Mouse (Mus musculus): ENCODE measurements at regions not wholly inside any gene's neighbourhood (a gene's known extent, or its start where the extent isn't known, plus 50 kb on each side); places are given as distances from the start of the nearest gene placed in this dataset.

DNA sequence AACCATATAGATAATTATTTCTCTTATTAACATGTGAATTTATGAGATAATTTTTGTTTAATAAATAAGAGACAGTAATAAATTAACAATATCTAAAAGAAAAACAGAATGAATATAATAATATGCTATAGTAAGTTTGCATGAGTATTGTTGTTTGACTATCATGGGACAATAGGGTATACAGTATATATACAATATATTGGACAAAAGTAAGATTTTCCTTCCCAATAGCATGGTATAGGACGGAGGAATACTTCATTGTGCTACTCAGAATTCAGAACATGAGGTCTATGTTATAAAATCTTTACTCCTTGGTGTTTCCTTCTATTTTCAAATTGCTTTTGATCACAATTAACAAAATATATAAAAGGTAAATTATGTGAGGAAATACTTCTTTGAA lies 771.0 kb upstream of the Pcdh20 start:
- TF ChIP-seq CHD2 (IDR thresholded peaks at IDR 0.05; ENCODE audit: low read depth, low read length) (no peak), MAFK (IDR thresholded peaks at IDR 0.05; ENCODE audit: insufficient read depth, low read depth, low read length) (no peak), HCFC1 (IDR thresholded peaks at IDR 0.05; ENCODE audit: borderline replicate concordance, insufficient read depth, low read length) (no peak), ZNF384 (IDR thresholded peaks at IDR 0.05; ENCODE audit: low read depth, low read length) (no peak), ZC3H11A (IDR thresholded peaks at IDR 0.05; ENCODE audit: borderline replicate concordance, low read depth, low read length) (no peak)

DNA sequence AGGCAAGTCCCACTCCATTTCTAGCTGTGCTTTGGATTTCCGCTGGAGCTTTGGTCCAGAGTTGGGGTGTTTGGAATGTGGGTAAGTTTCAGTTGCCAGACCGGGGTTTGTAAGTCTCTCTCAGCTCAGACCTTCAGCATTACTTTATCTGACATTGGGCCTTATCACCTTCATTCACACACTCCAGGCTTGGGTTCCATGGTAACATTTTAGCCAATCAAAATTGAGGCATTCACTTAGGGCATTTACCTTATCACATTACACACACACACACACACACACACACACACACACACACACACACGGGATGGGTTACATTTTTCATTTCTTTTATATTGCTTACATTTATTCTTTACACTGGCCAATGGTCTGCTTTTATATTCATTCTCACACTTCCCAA lies 765.3 kb upstream of the Pcdh20 start:
- no peaks in the 10 kb centered on the region for H3K9me3 ChIP-seq (ENCODE audit: control insufficient read depth, insufficient read depth, low read depth, low read length)
- in situ Hi-C loops (cut with MboI; ENCODE audit: low sequenced_read_pairs in 2 of 2, unreplicated experiment in 2 of 2): no loop called here
- no peak overlapping the region for H3K27ac ChIP-seq (ENCODE audit: insufficient read depth, low read depth, low read length, poor library complexity, severe bottlenecking)
- no peak for DNase-seq (ENCODE audit: low read depth, low spot score)
- TF ChIP-seq ZC3H11A (IDR thresholded peaks at IDR 0.05; ENCODE audit: borderline replicate concordance, low read depth, low read length) (no peak), CHD2 (IDR thresholded peaks at IDR 0.05; ENCODE audit: low read depth, low read length) (no peak), HCFC1 (IDR thresholded peaks at IDR 0.05; ENCODE audit: borderline replicate concordance, insufficient read depth, low read length) (no peak), ZNF384 (IDR thresholded peaks at IDR 0.05; ENCODE audit: low read depth, low read length) (no peak), MAFK (IDR thresholded peaks at IDR 0.05; ENCODE audit: insufficient read depth, low read depth, low read length) (no peak)
- H3K36me3 ChIP-seq (ENCODE audit: control insufficient read depth, insufficient read depth, low read length, poor library complexity, severe bottlenecking): no peaks in the 10 kb centered on the region
- no peak overlapping the region for H3K4me3 ChIP-seq (ENCODE audit: insufficient read depth in 1 of 2, low read depth in 1 of 2, low read length in 2 of 2, poor library complexity in 1 of 2, severe bottlenecking in 1 of 2)
- no peak overlapping the region for H3K9ac ChIP-seq (ENCODE audit: insufficient read depth, low read depth, low read length, poor library complexity, severe bottlenecking)
- no peaks in the 10 kb centered on the region for H3K4me1 ChIP-seq (ENCODE audit: control insufficient read depth in 2 of 2, insufficient read depth in 2 of 2, low read length in 2 of 2, poor library complexity in 1 of 2)

More for the DNA sequence above, 771.0 kb upstream of the Pcdh20 start:
- H3K9ac ChIP-seq (ENCODE audit: insufficient read depth, low read depth, low read length, poor library complexity, severe bottlenecking): no peak overlapping the region
- no peaks in the 10 kb centered on the region for H3K4me1 ChIP-seq (ENCODE audit: control insufficient read depth in 2 of 2, insufficient read depth in 2 of 2, low read length in 2 of 2, poor library complexity in 1 of 2)
- no peak overlapping the region for H3K4me3 ChIP-seq (ENCODE audit: insufficient read depth in 1 of 2, low read depth in 1 of 2, low read length in 2 of 2, poor library complexity in 1 of 2, severe bottlenecking in 1 of 2)
- in situ Hi-C loops (cut with MboI; ENCODE audit: low sequenced_read_pairs in 2 of 2, unreplicated experiment in 2 of 2): no loop called here
- DNase-seq (ENCODE audit: low read depth, low spot score): no peak
- no peaks in the 10 kb centered on the region for H3K36me3 ChIP-seq (ENCODE audit: control insufficient read depth, insufficient read depth, low read length, poor library complexity, severe bottlenecking)
- no peaks in the 10 kb centered on the region for H3K9me3 ChIP-seq (ENCODE audit: control insufficient read depth, insufficient read depth, low read depth, low read length)
- no peak overlapping the region for H3K27ac ChIP-seq (ENCODE audit: insufficient read depth, low read depth, low read length, poor library complexity, severe bottlenecking)

GRCm38 (mm10) chr14:89230482-89230881 lies 759.3 kb upstream of the Pcdh20 start:
- no peak overlapping the region for H3K9ac ChIP-seq (ENCODE audit: insufficient read depth, low read depth, low read length, poor library complexity, severe bottlenecking)

DNA sequence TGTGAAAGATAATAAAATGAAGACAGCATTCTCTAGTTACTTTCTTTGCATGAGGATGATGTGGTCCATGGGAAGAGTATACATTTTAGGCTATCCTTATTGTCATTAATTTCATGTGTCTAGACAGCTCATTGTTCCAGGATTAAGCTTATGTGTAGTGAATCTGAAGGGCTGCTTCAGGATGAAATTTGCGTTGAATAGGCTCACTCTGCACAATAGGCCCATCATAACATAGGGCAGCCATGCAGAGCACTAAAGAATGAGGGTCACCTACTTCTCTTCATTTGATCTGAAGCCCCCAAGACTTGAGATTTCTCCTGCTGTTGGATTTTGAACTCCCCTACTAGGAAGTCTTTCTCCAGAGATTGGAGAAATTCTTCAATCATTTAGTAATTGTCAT lies 746.2 kb upstream of the Pcdh20 start:
- no peak for TF ChIP-seq MAFK (IDR thresholded peaks at IDR 0.05; ENCODE audit: insufficient read depth, low read depth, low read length)
- no peak for TF ChIP-seq ZC3H11A (IDR thresholded peaks at IDR 0.05; ENCODE audit: borderline replicate concordance, low read depth, low read length)
- no peak for TF ChIP-seq CHD2 (IDR thresholded peaks at IDR 0.05; ENCODE audit: low read depth, low read length)
- no peak for TF ChIP-seq ZNF384 (IDR thresholded peaks at IDR 0.05; ENCODE audit: low read depth, low read length)
- TF ChIP-seq HCFC1 (IDR thresholded peaks at IDR 0.05; ENCODE audit: borderline replicate concordance, insufficient read depth, low read length): no peak
- Histone ChIP-seq H3K9ac (ENCODE audit: insufficient read depth, low read depth, low read length, poor library complexity, severe bottlenecking) (no peak overlapping the region), H3K4me3 (ENCODE audit: insufficient read depth in 1 of 2, low read depth in 1 of 2, low read length in 2 of 2, poor library complexity in 1 of 2, severe bottlenecking in 1 of 2) (no peak overlapping the region), H3K4me1 (ENCODE audit: control insufficient read depth in 2 of 2, insufficient read depth in 2 of 2, low read length in 2 of 2, poor library complexity in 1 of 2) (no peaks in the 10 kb centered on the region), H3K36me3 (ENCODE audit: control insufficient read depth, insufficient read depth, low read length, poor library complexity, severe bottlenecking) (no peaks in the 10 kb centered on the region), H3K9me3 (ENCODE audit: control insufficient read depth, insufficient read depth, low read depth, low read length) (no peaks in the 10 kb centered on the region), H3K27ac (ENCODE audit: insufficient read depth, low read depth, low read length, poor library complexity, severe bottlenecking) (no peak overlapping the region)
- in situ Hi-C loops (cut with MboI; ENCODE audit: low sequenced_read_pairs in 2 of 2, unreplicated experiment in 2 of 2): no loop called here
- no peak for DNase-seq (ENCODE audit: low read depth, low spot score)

More at GRCm38 (mm10) chr14:89230482-89230881, 759.3 kb upstream of the Pcdh20 start:
- in situ Hi-C loops (cut with MboI; ENCODE audit: low sequenced_read_pairs in 2 of 2, unreplicated experiment in 2 of 2): no loop called here
- no peaks in the 10 kb centered on the region for H3K9me3 ChIP-seq (ENCODE audit: control insufficient read depth, insufficient read depth, low read depth, low read length)
- DNase-seq (ENCODE audit: low read depth, low spot score): no peak
- no peaks in the 10 kb centered on the region for H3K36me3 ChIP-seq (ENCODE audit: control insufficient read depth, insufficient read depth, low read length, poor library complexity, severe bottlenecking)
- no peak overlapping the region for H3K4me3 ChIP-seq (ENCODE audit: insufficient read depth in 1 of 2, low read depth in 1 of 2, low read length in 2 of 2, poor library complexity in 1 of 2, severe bottlenecking in 1 of 2)
- no peak overlapping the region for H3K27ac ChIP-seq (ENCODE audit: insufficient read depth, low read depth, low read length, poor library complexity, severe bottlenecking)
- TF ChIP-seq CHD2 (IDR thresholded peaks at IDR 0.05; ENCODE audit: low read depth, low read length) (no peak), MAFK (IDR thresholded peaks at IDR 0.05; ENCODE audit: insufficient read depth, low read depth, low read length) (no peak)
- no peaks in the 10 kb centered on the region for H3K4me1 ChIP-seq (ENCODE audit: control insufficient read depth in 2 of 2, insufficient read depth in 2 of 2, low read length in 2 of 2, poor library complexity in 1 of 2)

DNA sequence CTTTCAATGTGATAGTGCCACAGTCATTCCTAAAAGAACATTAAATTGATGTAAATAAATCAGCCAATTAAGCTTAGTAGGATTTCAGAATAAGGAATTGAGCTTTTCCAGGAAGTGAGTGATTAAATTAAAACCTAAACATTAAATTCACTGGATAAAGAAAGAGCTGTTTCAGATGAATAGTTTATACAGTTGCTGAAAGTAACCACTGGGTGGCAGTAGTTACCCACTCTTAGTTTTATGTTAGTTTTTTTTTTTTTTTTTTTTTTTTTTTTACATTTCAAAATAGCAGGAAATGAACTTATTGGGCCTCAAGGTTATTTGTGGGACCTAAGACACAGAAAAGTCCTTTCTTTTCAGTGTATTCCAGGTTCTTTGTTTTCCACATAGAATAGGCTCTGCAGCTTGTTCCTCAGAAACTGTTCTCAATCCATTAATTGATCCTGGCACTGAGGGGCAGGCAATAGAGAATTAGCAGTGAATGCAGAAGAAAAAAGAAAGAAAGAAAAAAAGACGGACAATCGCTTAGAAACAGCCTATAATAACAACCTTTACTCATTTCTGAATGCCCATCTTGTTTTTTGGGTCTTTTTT lies 710.3 kb upstream of the Pcdh20 start:
- H3K9me3 ChIP-seq (ENCODE audit: control insufficient read depth, insufficient read depth, low read depth, low read length): no peaks in the 10 kb centered on the region
- in situ Hi-C loops (cut with MboI; ENCODE audit: low sequenced_read_pairs in 2 of 2, unreplicated experiment in 2 of 2): loop anchor here in 1 of 2 experiments (25.0 kb wide), 1 partner anchor 731 kb away; no protein-coding TSS in a partner anchor
- no peaks in the 10 kb centered on the region for H3K36me3 ChIP-seq (ENCODE audit: control insufficient read depth, insufficient read depth, low read length, poor library complexity, severe bottlenecking)
- peak; percentile 6 for DNase-seq (ENCODE audit: low read depth, low spot score)
- no peak overlapping the region for H3K9ac ChIP-seq (ENCODE audit: insufficient read depth, low read depth, low read length, poor library complexity, severe bottlenecking)
- H3K4me1 ChIP-seq (ENCODE audit: control insufficient read depth in 2 of 2, insufficient read depth in 2 of 2, low read length in 2 of 2, poor library complexity in 1 of 2): no peaks in the 10 kb centered on the region
- no peak overlapping the region for H3K4me3 ChIP-seq (ENCODE audit: insufficient read depth in 1 of 2, low read depth in 1 of 2, low read length in 2 of 2, poor library complexity in 1 of 2, severe bottlenecking in 1 of 2)
- TF ChIP-seq ZC3H11A (IDR thresholded peaks at IDR 0.05; ENCODE audit: borderline replicate concordance, low read depth, low read length): no peak
- peak; percentile 99 for TF ChIP-seq ZNF384 (IDR thresholded peaks at IDR 0.05; ENCODE audit: low read depth, low read length)
- no peak overlapping the region for H3K27ac ChIP-seq (ENCODE audit: insufficient read depth, low read depth, low read length, poor library complexity, severe bottlenecking)

Measured in ES-E14 (cell line).